Comparison of ENCODE assay signal across 8 mouse cellular contexts in genomic region chr11:74589401-74590238, GRCm38 (mm10). TPM values are rescaled to one million over a fixed set of nuclear protein-coding genes. Genes with fewer than 3 reads are reported as not detected.
DNase-seq lines count a peak whose midpoint lies in the region; ATAC-seq and TF ChIP-seq lines count a peak whose summit lies in the region.

No protein-coding gene starts in this region.

- no peak for ATAC-seq in lung, postnatal 0 days
- ATAC-seq in forebrain, embryonic 11.5 days (replicated peaks; ENCODE audit: low FRiP score): 0 out of 2 replicates have a peak, but pooled peaks have one; percentile 36
- peak; percentile 92 for ATAC-seq in neural tube, embryonic 15.5 days (ENCODE audit: low FRiP score)

- no peak for TF ChIP-seq CTCF in lung, postnatal 0 days (IDR thresholded peaks at IDR 0.05)
- TF ChIP-seq CTCF in gastrocnemius, adult 2 months (IDR thresholded peaks at IDR 0.05): no peak

- H3K9ac ChIP-seq in lung, postnatal 0 days (replicated peaks; ENCODE audit: low read depth): no peak overlapping the region
- H3K9ac ChIP-seq in forebrain, embryonic 11.5 days (ENCODE audit: low read length): no peak overlapping the region; the same call in 1 of the 2 replicates
- peak overlapping the region; percentile 69 for H3K9ac ChIP-seq in neural tube, embryonic 15.5 days (replicated peaks)

- WGBS in lung, postnatal 0 days: 3% methylated on average over 57 of the region's 66 CpGs
- WGBS in forebrain, embryonic 11.5 days: 4% methylated on average over 66 of the region's 66 CpGs
- WGBS in neural tube, embryonic 15.5 days: 2% methylated on average over 66 of the region's 66 CpGs

- peaks cover 31% of the 10 kb centered on the region for H3K27me3 ChIP-seq in lung, postnatal 0 days (replicated peaks; ENCODE audit: insufficient read depth, low read length)
- H3K27me3 ChIP-seq in forebrain, embryonic 11.5 days (ENCODE audit: control insufficient read depth, insufficient read depth, low read length): peaks cover 34% of the 10 kb centered on the region
- peaks cover 25% of the 10 kb centered on the region; the same call in 1 of the 2 replicates for H3K27me3 ChIP-seq in neural tube, embryonic 15.5 days (replicated peaks)

- H3K4me1 ChIP-seq in lung, postnatal 0 days (ENCODE audit: insufficient read depth, low read depth, low read length): no peaks in the 10 kb centered on the region
- H3K4me1 ChIP-seq in forebrain, embryonic 11.5 days (replicated peaks; ENCODE audit: control insufficient read depth, insufficient read depth, low read length): no peaks in the 10 kb centered on the region
- peaks cover 54% of the 10 kb centered on the region for H3K4me1 ChIP-seq in neural tube, embryonic 15.5 days

- no peaks in the 10 kb centered on the region for H3K9me3 ChIP-seq in lung, postnatal 0 days (ENCODE audit: low read length)
- H3K9me3 ChIP-seq in forebrain, embryonic 11.5 days (ENCODE audit: control insufficient read depth, low read length): no peaks in the 10 kb centered on the region
- H3K9me3 ChIP-seq in neural tube, embryonic 15.5 days (replicated peaks): no peaks in the 10 kb centered on the region

- TF ChIP-seq EP300 in lung, postnatal 0 days (IDR thresholded peaks at IDR 0.05): no peak

- peak overlapping the region; percentile 22; the same call in 1 of the 2 replicates for H3K4me2 ChIP-seq in lung, postnatal 0 days (replicated peaks; ENCODE audit: low read depth, low read length)
- peak overlapping the region; percentile 65 for H3K4me2 ChIP-seq in forebrain, embryonic 11.5 days (ENCODE audit: low read depth, low read length, severe bottlenecking)
- peak overlapping the region; percentile 68 for H3K4me2 ChIP-seq in neural tube, embryonic 15.5 days

- H3K27ac ChIP-seq in lung, postnatal 0 days (ENCODE audit: low read length): no peak overlapping the region
- H3K27ac ChIP-seq in forebrain, embryonic 11.5 days (ENCODE audit: low read depth, low read length): no peak overlapping the region
- H3K27ac ChIP-seq in neural tube, embryonic 15.5 days (replicated peaks): peak overlapping the region; percentile 91
- H3K27ac ChIP-seq in gastrocnemius, adult 2 months: no peak overlapping the region

- H3K36me3 ChIP-seq in lung, postnatal 0 days (ENCODE audit: insufficient read depth, low read length): no peaks in the 10 kb centered on the region
- H3K36me3 ChIP-seq in forebrain, embryonic 11.5 days (ENCODE audit: control insufficient read depth, insufficient read depth, low read length): no peaks in the 10 kb centered on the region
- no peaks in the 10 kb centered on the region for H3K36me3 ChIP-seq in neural tube, embryonic 15.5 days

- intact Hi-C loops in gastrocnemius, adult 2 months (cut with DNase I): no loop called here

- peak overlapping the region; percentile 15; the same call in 1 of the 2 replicates for H3K4me3 ChIP-seq in lung, postnatal 0 days (ENCODE audit: low read depth, low read length)
- peak overlapping the region; percentile 39 for H3K4me3 ChIP-seq in forebrain, embryonic 11.5 days (ENCODE audit: low read depth, low read length)
- H3K4me3 ChIP-seq in neural tube, embryonic 15.5 days (replicated peaks): peak overlapping the region; percentile 61
- H3K4me3 ChIP-seq in gastrocnemius, adult 2 months: no peak overlapping the region

- DNase-seq in lung, postnatal 0 days (ENCODE audit: low spot score): no peak
- DNase-seq in lung, adult 18-20 months: no peak
- DNase-seq in forebrain, embryonic 11.5 days (ENCODE audit: low spot score): peak; percentile 61
- DNase-seq in left cerebral cortex, adult 8-10 months (ENCODE audit: low spot score in 2 of 2): peak; percentile 43 to 62
- no peak for DNase-seq in adrenal gland, adult (ENCODE audit: inconsistent age in 2 of 2, low spot score in 1 of 2)
- DNase-seq in urinary bladder, adult 18-20 months (ENCODE audit: low spot score in 2 of 2): no peak
- DNase-seq in gastrocnemius, adult 2 months: no peak

RNA-seq across cellular contexts. Expression of gene Rap1gap2, which starts 21.1 kb away (rescaled TPM):
- polyA plus RNA-seq in lung, postnatal 0 days (2015; fragmentation: Nextera tagmentation; extraction: Ambion mirVana): 1.1 and 1.2 TPM in 2 replicates
- 1.3 and 1.8 TPM in 2 replicates for polyA plus RNA-seq in forebrain, embryonic 11.5 days (2014; fragmentation: Nextera tagmentation; extraction: Ambion mirVana)
- 100 to 1,000 TPM; 154 to 168 (median 162) TPM for total RNA-seq in left cerebral cortex, adult 8-10 months (2022)
- 13.1 and 13.7 TPM in 2 replicates for polyA plus RNA-seq in neural tube, embryonic 15.5 days (2015; fragmentation: Nextera tagmentation; extraction: Ambion mirVana)
- total RNA-seq in gastrocnemius, adult 2 months (2021): 1 to 10 TPM; 6.1 to 7.0 TPM

RNA-seq across cellular contexts. Expression of gene Ccdc92b, which starts 29.8 kb away (rescaled TPM):
- 0.69 and 0.85 TPM in 2 replicates for polyA plus RNA-seq in lung, postnatal 0 days (2015; fragmentation: Nextera tagmentation; extraction: Ambion mirVana)
- polyA plus RNA-seq in forebrain, embryonic 11.5 days (2014; fragmentation: Nextera tagmentation; extraction: Ambion mirVana): 1.5 and 2.0 TPM in 2 replicates
- 10 to 100 TPM; 30.5 to 36.7 (median 32.7) TPM for total RNA-seq in left cerebral cortex, adult 8-10 months (2022)
- 2.4 and 3.6 TPM in 2 replicates for polyA plus RNA-seq in neural tube, embryonic 15.5 days (2015; fragmentation: Nextera tagmentation; extraction: Ambion mirVana)
- under 1 TPM; 0.10 to 0.17 TPM for total RNA-seq in gastrocnemius, adult 2 months (2021)

RNA-seq across cellular contexts. Expression of gene Cluh, which starts 59.7 kb away (rescaled TPM):
- polyA plus RNA-seq in lung, postnatal 0 days (2015; fragmentation: Nextera tagmentation; extraction: Ambion mirVana): 8.2 and 9.2 TPM in 2 replicates
- polyA plus RNA-seq in forebrain, embryonic 11.5 days (2014; fragmentation: Nextera tagmentation; extraction: Ambion mirVana): 18.9 and 21.9 TPM in 2 replicates
- 10 to 100 TPM; 63.0 to 77.5 (median 73.7) TPM for total RNA-seq in left cerebral cortex, adult 8-10 months (2022)
- 18.9 and 22.4 TPM in 2 replicates for polyA plus RNA-seq in neural tube, embryonic 15.5 days (2015; fragmentation: Nextera tagmentation; extraction: Ambion mirVana)
- 100 to 1,000 TPM in 1 of 2 experiments, 10 to 100 TPM in 1; 84.7 to 110 TPM for total RNA-seq in gastrocnemius, adult 2 months (2021)

Comparison
In these comparisons a context has a peak if more than half of its experiments do, and no peak if none do; other contexts are left out.
1. DNase-seq: peak in forebrain, embryonic 11.5 days (single experiment) and left cerebral cortex, adult 8-10 months (2 of 2); none in lung, postnatal 0 days (single experiment), lung, adult 18-20 months (0 of 2), adrenal gland, adult (0 of 2), urinary bladder, adult 18-20 months (0 of 2) and gastrocnemius, adult 2 months (single experiment).
2. Peak in every context shown above with its lines, with median percentiles within 50 percentile points of each other: H3K4me2 ChIP-seq.